8 mouse cellular contexts compared by ENCODE assay signal in genomic region chr11:29693576-29694410, GRCm38 (mm10). TPM values are rescaled to one million over a fixed set of nuclear protein-coding genes. Genes with fewer than 3 reads are reported as not detected.
A peak's percentile ranks its signal among the peaks of the same experiment; 100 is the strongest.
DNase-seq lines count a peak whose midpoint lies in the region; ATAC-seq and TF ChIP-seq lines count a peak whose summit lies in the region.

No protein-coding gene starts in this region.

- CTCF ChIA-PET in Patski (lab: Charles Lee) = interaction anchor here (1.3 to 2.3 kb wide), 2 partner anchors 33 to 168 kb away, joined by 3 to 5 read pairs; no protein-coding TSS in a partner anchor

- no peak for DNase-seq in Patski (ENCODE audit: low read depth, low spot score)
- peak; percentile 90 to 92 for DNase-seq in cerebellum, postnatal 10 days
- peak; percentile 78 to 84 for DNase-seq in frontal cortex, postnatal 14 days (ENCODE audit: low spot score in 2 of 2)
- peak; percentile 75 to 78 for DNase-seq in layer of hippocampus, postnatal 25 days (ENCODE audit: extremely low spot score in 1 of 2, low spot score in 1 of 2)
- peak; percentile 88 for DNase-seq in lung, postnatal 14 days
- peak; percentile 87 for DNase-seq in ovary, postnatal 36 days (ENCODE audit: low spot score)
- DNase-seq in thymus, postnatal 14 days = peak; percentile 97

- H3K27ac ChIP-seq in hindbrain, embryonic 13.5 days = peak overlapping the region; percentile 98

- peak overlapping the region; percentile 99 for H3K9ac ChIP-seq in hindbrain, embryonic 13.5 days

- H3K4me3 ChIP-seq in hindbrain, embryonic 13.5 days = peak overlapping the region; percentile 85

- ATAC-seq in Patski = peak; percentile 52
- peak; percentile 90 for ATAC-seq in hindbrain, embryonic 13.5 days (ENCODE audit: low FRiP score)

- no peaks in the 10 kb centered on the region for H3K36me3 ChIP-seq in hindbrain, embryonic 13.5 days

- 0% methylated on average over 33 of the region's 53 CpGs for WGBS in hindbrain, embryonic 13.5 days

- in situ Hi-C loops in Patski (cut with MboI; ENCODE audit: low pct_unique_long_range_greater_than_20kb) = loop anchor here (5.0 to 10.0 kb wide), 2 partner anchors 119 to 146 kb away; partner anchors contain the start of genes Clhc1 and Rps27a

- peak overlapping the region; percentile 71 for H3K4me2 ChIP-seq in hindbrain, embryonic 13.5 days

- POLR2A ChIA-PET in Patski (lab: Charles Lee) = interaction anchor here (0.9 to 1.6 kb wide), 3 partner anchors 28 to 167 kb away, joined by 3 to 4 read pairs (median 4); partner anchors contain the start of genes Clhc1, Mtif2 and Rps27a

- H3K27me3 ChIP-seq in Patski = no peaks in the 10 kb centered on the region
- no peaks in the 10 kb centered on the region for H3K27me3 ChIP-seq in hindbrain, embryonic 13.5 days

- H3K9me3 ChIP-seq in hindbrain, embryonic 13.5 days = no peaks in the 10 kb centered on the region

- peak; percentile 98 for TF ChIP-seq CTCF in Patski (IDR thresholded peaks at IDR 0.05)

- H3K4me1 ChIP-seq in hindbrain, embryonic 13.5 days (replicated peaks) = peaks cover 20% of the 10 kb centered on the region

RNA-seq across cellular contexts. Expression of gene Rtn4, which starts 1.0 kb away (rescaled TPM):
- 580 TPM for polyA plus RNA-seq in Patski (2021)
- polyA plus RNA-seq in hindbrain, embryonic 13.5 days (2015; fragmentation: Nextera tagmentation; extraction: Ambion mirVana) = 111 and 113 TPM in 2 replicates
- 100 to 1,000 TPM; 497 to 514 TPM for total RNA-seq in layer of hippocampus, postnatal 25 days (2021)
